Mouse (Mus musculus) cerebellum, postnatal 25 days (tissue): ENCODE data around the gene Pilrb2.
A peak's percentile ranks its signal among the peaks of the same experiment; 100 is the strongest.

Experiments used
- DNase-seq, 2 experiments: peaks; one replicate each; pipeline ENCODE4 v3.0.0; 2021; ENCODE audit warnings: mixed read lengths in 2 of 2

Pilrb2 gene

DNA sequence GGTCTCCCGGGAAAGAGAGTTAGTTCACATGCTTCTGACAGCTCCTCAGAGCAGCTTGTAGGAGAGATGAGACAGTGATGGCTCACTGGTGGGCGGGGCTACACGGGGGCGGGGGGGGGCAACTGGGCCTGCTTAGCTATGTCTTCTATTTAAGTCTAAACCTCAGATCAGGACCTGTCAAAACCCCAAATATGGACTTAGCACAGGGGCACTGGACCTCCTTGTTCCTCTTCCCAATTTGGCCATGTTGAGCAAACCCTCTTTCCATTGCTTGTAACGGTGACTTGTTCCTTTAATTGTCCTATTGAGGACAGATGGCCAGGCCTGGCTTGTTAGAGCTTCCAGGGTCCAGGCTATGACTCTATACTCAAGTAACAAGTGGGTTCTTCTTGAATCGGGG lies 40.1 kb downstream of the Pilrb2 start:
- DNase-seq, result no peak

DNA sequence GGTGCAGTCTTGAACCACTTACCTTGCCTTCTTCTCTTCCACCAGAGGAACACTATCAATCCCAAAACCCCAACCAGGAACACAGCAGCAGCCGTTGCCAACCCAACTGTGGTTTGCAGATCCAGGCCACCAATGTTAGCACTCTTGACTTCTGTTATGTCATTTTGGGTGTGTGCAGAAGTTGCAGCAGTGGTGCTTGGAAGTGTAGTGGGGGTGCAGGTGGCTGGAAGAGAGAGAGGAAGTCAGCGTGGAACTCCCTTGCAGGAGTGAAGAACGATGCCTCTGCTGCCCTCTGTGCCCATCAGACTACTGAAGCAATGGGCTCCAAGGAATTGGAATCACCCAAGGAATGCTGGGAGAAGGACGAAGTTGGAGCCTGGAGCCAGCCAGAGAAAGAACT lies 40.5 kb downstream of the Pilrb2 start:
- no peak for DNase-seq

DNA sequence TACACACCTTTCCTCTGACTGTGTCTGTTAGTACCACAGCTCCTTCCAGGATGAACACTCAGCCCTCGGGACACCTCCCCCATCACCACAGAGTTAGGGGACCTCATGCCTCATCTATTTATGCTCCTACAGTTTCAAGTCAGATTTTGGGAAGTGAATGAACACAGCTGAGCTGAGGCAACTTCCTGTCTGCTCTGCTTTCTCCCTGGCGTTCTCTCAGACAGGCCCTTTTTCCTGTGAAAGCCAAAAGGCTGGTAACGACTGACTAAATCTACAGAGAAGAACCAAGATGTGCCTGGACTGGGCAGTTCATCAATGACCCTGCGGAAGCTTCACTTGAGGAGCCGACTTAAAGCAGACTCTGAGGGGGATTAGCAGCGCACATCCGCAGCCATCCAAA lies 41.4 kb downstream of the Pilrb2 start:
- DNase-seq, result no peak

DNA sequence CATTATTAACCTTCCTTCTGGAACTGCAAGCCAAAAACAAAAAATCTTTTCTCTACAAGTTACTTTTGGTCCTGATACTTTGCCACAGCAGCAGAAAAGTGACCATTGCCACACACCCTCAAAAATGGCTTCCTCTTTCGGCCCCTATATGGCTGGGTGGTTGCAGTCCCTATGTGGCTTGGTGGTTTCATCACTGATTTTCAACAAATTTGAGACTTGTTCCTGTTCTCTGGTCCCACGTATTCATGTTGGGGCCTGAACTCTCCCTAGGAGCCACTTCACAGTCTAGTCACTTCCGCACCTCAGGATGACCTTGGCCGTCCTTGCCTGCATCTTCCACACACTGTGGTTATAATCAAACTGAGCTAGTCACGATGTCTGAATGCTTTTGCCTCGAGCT lies 42.9 kb downstream of the Pilrb2 start:
- DNase-seq, result no peak

DNA sequence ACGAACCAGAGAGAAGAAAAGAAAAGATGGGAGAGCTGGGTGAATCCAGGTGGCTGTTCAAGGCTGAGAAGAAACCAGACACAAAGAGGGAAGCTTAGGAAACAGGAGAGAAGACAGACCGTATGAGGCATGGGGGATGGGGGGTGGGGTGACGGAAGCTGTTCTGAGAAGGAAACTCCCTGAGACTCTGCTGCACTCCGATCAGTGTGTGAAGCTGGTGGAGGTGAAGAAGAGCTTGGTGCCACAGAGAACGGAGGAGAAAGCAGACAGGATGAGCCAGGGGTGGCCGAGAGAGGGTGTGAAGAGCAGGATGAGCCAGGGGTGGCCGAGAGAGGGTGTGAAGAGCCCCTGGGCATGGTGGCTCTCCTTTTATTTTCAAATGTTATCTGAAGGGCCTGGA lies 45.2 kb downstream of the Pilrb2 start:
- DNase-seq, result no peak

DNA sequence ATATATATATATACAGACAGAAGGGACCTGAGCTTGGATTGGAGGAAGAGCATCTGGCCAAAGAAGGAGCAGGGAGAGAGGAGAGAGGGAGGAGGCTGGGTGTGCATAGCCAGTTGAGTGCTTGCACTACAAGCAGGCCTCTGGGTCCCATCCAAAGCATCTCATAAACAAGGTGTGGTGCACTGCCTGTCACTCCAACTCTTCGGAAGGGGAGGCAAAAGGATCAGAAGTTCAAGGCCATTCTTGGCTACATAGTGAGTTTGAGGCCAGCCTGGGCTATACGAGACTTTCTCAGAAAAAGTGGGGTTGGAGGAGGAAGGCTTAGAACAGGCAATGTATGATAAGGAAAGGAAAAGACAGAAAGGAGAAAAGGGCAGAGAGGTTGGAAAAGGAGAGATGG lies 45.6 kb downstream of the Pilrb2 start:
- DNase-seq, result no peak

DNA sequence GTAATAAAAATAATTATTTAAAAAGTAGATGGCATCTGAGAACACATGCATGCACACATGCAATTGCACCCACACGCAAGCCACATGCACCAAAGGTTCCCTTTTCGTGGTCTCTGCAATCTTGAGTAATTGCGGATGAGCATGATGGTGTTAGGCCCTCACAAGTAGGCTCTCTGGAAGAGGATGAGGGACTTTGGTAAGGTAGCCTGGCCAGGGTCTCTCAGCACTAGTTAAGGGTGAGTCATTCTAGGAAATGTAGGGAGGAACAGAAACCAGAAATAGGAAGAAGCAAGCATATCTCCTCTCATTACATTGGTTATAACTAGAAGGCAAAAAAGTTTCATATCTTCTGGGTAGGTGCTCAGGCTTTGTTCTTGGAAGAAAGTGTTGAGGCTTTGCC lies 46.6 kb downstream of the Pilrb2 start:
- DNase-seq, result no peak

DNA sequence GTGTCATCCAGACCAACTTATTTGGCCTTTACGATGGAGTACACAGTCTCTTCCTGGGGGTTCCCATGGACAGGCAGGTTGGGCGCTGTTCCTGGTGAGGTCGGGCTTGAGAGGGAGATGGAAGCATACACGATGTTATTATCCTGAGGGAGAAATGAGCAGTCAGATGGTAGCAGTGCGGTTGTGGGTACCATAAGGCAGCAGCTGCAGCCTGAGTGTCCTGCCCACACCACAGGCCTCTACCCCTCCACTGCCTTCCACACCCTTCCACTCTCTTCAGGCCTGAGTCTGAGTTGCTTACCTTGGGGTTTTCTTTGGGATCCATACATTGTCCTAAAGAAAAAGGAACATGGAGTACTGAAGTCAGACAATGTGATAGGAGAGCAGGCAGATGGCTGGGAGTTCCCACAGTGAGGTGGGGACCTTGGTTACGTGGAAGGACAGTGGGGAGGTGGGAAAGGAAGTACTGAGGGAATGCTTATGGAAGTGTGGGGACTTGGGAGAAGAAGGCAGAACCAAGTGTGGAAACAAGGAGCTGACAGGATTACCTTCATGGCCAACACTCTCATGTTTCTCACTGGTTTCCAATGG lies 48.1 kb downstream of the Pilrb2 start:
- DNase-seq, result no peak

DNA sequence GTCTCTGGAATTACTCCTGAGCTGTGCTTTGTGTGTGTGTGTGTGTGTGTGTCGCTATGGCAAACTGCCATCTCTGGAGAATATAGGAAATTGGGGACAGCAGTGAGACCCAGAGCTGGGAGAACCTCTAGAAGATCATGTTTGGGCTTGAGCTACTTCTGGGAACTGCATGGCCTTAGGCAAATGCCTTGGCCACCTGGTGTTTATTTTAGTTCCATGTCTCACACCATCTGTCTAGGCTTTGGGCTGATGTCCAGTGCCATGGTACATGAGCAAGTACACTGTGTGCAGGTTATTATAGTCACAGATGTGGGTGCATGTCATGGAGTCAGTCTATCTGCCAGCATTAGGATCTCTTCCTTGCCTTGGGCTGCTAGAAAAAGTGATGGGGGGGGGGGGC lies 49.0 kb downstream of the Pilrb2 start:
- DNase-seq, result peak; percentile 6 to 7

DNA sequence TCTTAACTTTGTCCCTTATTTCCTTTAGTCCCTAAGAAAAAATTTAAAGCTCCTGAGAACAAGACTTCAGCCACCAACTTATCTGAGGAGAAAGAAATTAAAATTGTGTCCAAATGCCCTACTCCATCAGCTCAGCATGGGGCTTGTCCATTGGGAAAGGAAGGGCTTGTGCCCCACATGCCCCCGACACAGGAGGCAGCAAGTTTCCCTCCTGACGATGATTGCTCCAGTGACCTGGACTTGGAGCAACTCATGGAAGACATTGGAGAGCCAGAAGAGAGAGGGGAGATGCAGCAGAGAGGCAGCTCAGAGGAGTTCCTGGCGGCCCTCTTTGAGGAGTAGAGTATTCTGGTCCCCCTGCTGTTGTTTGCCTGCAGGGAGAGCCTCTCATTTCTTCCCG lies 49.5 kb downstream of the Pilrb2 start:
- DNase-seq, result no peak

DNA sequence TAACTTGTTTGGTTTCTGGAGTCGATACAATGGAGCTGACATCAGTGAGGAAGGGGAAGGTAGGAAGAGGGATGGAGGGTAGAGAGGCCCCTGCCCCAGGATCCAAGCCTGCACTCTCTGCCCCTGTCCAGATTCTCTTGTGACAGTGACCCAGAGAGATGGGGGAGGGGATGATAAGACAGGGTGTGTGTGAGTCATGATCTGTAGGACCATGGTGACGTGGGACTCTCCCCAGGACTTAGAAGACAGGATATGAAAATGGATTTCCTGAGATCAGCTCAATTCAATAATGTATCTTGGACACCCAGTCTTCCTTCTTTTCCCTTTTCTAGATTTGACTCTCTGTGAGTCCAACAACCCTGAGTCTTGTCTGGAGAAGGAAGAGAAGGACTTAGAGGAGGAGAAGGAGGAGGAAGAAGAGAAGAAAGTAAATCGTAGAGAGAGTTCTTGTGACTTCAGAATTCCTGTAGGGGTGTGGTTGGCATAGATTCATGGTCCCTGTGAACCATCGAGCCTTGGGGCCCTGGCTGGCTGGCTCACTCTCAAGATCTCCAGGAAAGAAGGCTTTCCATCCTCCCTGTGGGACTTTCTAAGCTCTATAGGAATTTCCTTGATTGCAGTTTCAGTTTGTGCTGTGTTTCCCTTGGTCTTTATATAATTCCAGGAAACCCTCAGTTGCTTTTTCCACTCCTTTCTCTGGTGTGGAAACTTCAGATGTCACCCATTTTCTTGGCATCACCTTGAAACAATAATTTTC lies 54.0 kb downstream of the Pilrb2 start:
- DNase-seq, result no peak
